Mouse (Mus musculus) cerebellum, postnatal 25 days (tissue): ENCODE measurements around the gene Syn3.
"Not testable (repeated sequence)": the region's sequence is repeated elsewhere in the genome, so short reads cannot be mapped to it uniquely, and the experiment has no call there.

ENCODE experiments used
- DNase-seq, 2 experiments: peaks; one replicate each; pipeline ENCODE4 v3.0.0; 2021; ENCODE audit warnings: mixed read lengths in 2 of 2

Syn3 gene

GRCm38 (mm10) chr10:86026807-86027206 lies 471.9 kb downstream of the Syn3 start:
- DNase-seq, result not testable (repeated sequence)

GRCm38 (mm10) chr10:86026354-86026753 lies 472.3 kb downstream of the Syn3 start:
- no peak for DNase-seq

- DNase-seq, result no peak
Observed at GRCm38 (mm10) chr10:86025906-86026305, 472.8 kb downstream of the Syn3 start.

GRCm38 (mm10) chr10:86023149-86023548 lies 475.5 kb downstream of the Syn3 start:
- no peak for DNase-seq

GRCm38 (mm10) chr10:86022474-86022816 lies 476.3 kb downstream of the Syn3 start:
- DNase-seq, result no peak

GRCm38 (mm10) chr10:86021749-86022473 lies 476.8 kb downstream of the Syn3 start, which contains the start of gene Fbxo7:
Gene Fbxo7 (plus strand): TSS chr10:86021972.
- DNase-seq, result peak; percentile 92 to 97

- DNase-seq, result no peak
Observed at GRCm38 (mm10) chr10:86021408-86021748, 477.3 kb downstream of the Syn3 start.

GRCm38 (mm10) chr10:86018813-86019212 lies 479.9 kb downstream of the Syn3 start:
- DNase-seq, result no peak

GRCm38 (mm10) chr10:86017781-86018180 lies 480.9 kb downstream of the Syn3 start:
- no peak for DNase-seq

- DNase-seq, result no peak
Observed at GRCm38 (mm10) chr10:86011781-86012180, 486.9 kb downstream of the Syn3 start, which contains the start of gene Bpifc. Gene Bpifc (minus strand): TSS chr10:86011895.

GRCm38 (mm10) chr10:86011172-86011571 lies 487.5 kb downstream of the Syn3 start:
- no peak for DNase-seq

- DNase-seq, result no peak
Observed at GRCm38 (mm10) chr10:86010636-86011035, 488.1 kb downstream of the Syn3 start.

- no peak for DNase-seq
Observed at GRCm38 (mm10) chr10:86009688-86010087, 489.0 kb downstream of the Syn3 start.

GRCm38 (mm10) chr10:86006455-86006854 lies 492.2 kb downstream of the Syn3 start:
- no peak for DNase-seq
